Mouse (Mus musculus): ENCODE measurements around the gene Cdc6. TPM values are rescaled to one million over a fixed set of nuclear protein-coding genes. Genes with fewer than 3 reads are reported as not detected.
A peak's percentile ranks its signal among the peaks of the same experiment; 100 is the strongest.
"Not testable (repeated sequence)": the region's sequence is repeated elsewhere in the genome, so short reads cannot be mapped to it uniquely, and the experiment has no call there.

The Cdc6 gene
- polyA plus RNA-seq, 2 experiments: 15.6 to 25.8 TPM

DNA sequence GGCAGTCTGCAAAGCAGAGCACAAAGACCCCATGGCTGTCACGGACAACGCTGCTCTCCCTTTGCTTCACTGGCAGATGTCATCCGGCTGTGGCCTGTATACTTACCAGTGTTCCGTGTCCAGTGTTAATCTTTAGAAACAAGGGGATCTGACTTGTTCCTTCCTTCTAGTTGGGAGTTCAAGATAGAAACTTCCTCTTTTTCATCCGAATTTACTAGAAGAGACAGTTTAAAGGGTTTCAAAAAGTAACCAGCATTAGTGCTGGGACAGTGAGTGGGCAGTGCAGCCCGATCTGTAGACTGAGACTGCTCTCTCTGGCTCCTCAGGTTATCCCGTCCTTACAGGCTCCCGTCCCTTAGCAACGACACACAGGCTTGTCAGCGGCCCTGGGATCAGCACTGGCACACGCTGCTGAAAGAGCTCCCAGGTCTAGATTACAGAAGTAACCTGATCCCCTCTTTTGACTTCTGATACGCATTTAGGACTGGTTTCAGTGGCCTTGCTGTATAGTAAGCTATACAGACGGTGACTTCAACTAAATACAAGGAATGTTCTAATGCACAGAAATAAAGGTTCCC is 9.9 kb downstream of the Cdc6 start:
- Histone ChIP-seq H3K4me1 (ENCODE audit: control insufficient read depth, insufficient read depth, low read length) (peaks cover 13% of the 10 kb centered on the region), H3K9me3 (ENCODE audit: control insufficient read depth, low read length) (no peaks in the 10 kb centered on the region), H3K4me2 (replicated peaks; ENCODE audit: low read depth, low read length, severe bottlenecking) (no peak overlapping the region), H3K9ac (ENCODE audit: low read depth, low read length, severe bottlenecking) (no peak overlapping the region), H3K27me3 (ENCODE audit: control insufficient read depth, insufficient read depth, low read length) (no peaks in the 10 kb centered on the region), H3K36me3 (ENCODE audit: control insufficient read depth, insufficient read depth, low read length) (peaks cover 26% of the 10 kb centered on the region), H3K4me3 (replicated peaks; ENCODE audit: low read length) (no peak overlapping the region), H3K27ac (replicated peaks; ENCODE audit: low read depth, low read length) (peak overlapping the region; percentile 40)
- DNase-seq (ENCODE audit: low spot score) (no peak), ATAC-seq (ENCODE audit: low FRiP score, low read depth) (no peak)
- TF ChIP-seq POLR2A (IDR thresholded peaks at IDR 0.05; ENCODE audit: borderline replicate concordance, extremely low read depth, insufficient read depth, insufficient read length): no peak
- WGBS: 58% methylated on average over 13 of the region's 13 CpGs

GRCm38 (mm10) chr11:98918231-98918630 is 10.6 kb downstream of the Cdc6 start:
- Histone ChIP-seq H3K9me3 (ENCODE audit: control insufficient read depth, low read length) (no peaks in the 10 kb centered on the region), H3K27me3 (ENCODE audit: control insufficient read depth, insufficient read depth, low read length) (no peaks in the 10 kb centered on the region), H3K4me1 (ENCODE audit: control insufficient read depth, insufficient read depth, low read length) (peaks cover 17% of the 10 kb centered on the region), H3K36me3 (ENCODE audit: control insufficient read depth, insufficient read depth, low read length) (peaks cover 26% of the 10 kb centered on the region), H3K9ac (ENCODE audit: low read depth, low read length, severe bottlenecking) (no peak overlapping the region; the same call in 1 of the 2 replicates), H3K27ac (replicated peaks; ENCODE audit: low read depth, low read length) (peak overlapping the region; percentile 40), H3K4me2 (replicated peaks; ENCODE audit: low read depth, low read length, severe bottlenecking) (no peak overlapping the region), H3K4me3 (replicated peaks; ENCODE audit: low read length) (no peak overlapping the region)
- WGBS: 62% methylated on average over 9 of the region's 9 CpGs
- no peak for DNase-seq (ENCODE audit: low spot score)
- no peak for ATAC-seq (ENCODE audit: low FRiP score, low read depth)
- no peak for TF ChIP-seq POLR2A (IDR thresholded peaks at IDR 0.05; ENCODE audit: borderline replicate concordance, extremely low read depth, insufficient read depth, insufficient read length)

DNA sequence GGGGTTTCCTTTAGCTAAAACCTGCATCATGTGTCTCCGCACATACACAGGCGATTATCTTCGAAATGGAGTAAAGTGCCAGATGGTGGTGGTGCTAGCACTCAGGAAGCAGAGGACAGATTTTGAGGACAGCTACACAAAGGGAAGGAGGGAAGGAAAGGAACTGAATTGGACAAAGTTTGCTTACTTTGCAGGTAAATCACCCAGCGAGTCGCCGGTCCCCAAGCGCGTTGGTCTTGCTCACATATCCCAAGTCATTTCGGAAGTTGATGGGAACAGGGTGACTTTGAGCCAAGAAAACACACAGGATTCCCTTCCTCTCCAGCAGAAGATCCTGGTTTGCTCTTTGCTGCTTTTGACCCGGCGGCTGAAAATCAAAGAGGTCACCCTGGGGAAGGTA is 11.4 kb downstream of the Cdc6 start:
- no peak for TF ChIP-seq POLR2A (IDR thresholded peaks at IDR 0.05; ENCODE audit: borderline replicate concordance, extremely low read depth, insufficient read depth, insufficient read length)
- Histone ChIP-seq H3K4me3 (replicated peaks; ENCODE audit: low read length) (no peak overlapping the region), H3K27me3 (ENCODE audit: control insufficient read depth, insufficient read depth, low read length) (no peaks in the 10 kb centered on the region), H3K4me1 (ENCODE audit: control insufficient read depth, insufficient read depth, low read length) (peaks cover 24% of the 10 kb centered on the region), H3K9ac (ENCODE audit: low read depth, low read length, severe bottlenecking) (no peak overlapping the region), H3K36me3 (ENCODE audit: control insufficient read depth, insufficient read depth, low read length) (peaks cover 25% of the 10 kb centered on the region), H3K9me3 (ENCODE audit: control insufficient read depth, low read length) (no peaks in the 10 kb centered on the region), H3K4me2 (replicated peaks; ENCODE audit: low read depth, low read length, severe bottlenecking) (no peak overlapping the region), H3K27ac (replicated peaks; ENCODE audit: low read depth, low read length) (no peak overlapping the region)
- DNase-seq (ENCODE audit: low spot score): no peak
- 88% methylated on average over 11 of the region's 11 CpGs for WGBS
- no peak for ATAC-seq (ENCODE audit: low FRiP score, low read depth)

- not testable (repeated sequence) for H3K9ac ChIP-seq (ENCODE audit: low read depth, low read length, severe bottlenecking); H3K27me3 ChIP-seq (ENCODE audit: control insufficient read depth, insufficient read depth, low read length); H3K9me3 ChIP-seq (ENCODE audit: control insufficient read depth, low read length); H3K4me3 ChIP-seq (replicated peaks; ENCODE audit: low read length); ATAC-seq (ENCODE audit: low FRiP score, low read depth)
- WGBS: 25% methylated on average over 15 of the region's 15 CpGs
- Histone ChIP-seq H3K4me2 (replicated peaks; ENCODE audit: low read depth, low read length, severe bottlenecking) (peak overlapping the region; percentile 37), H3K27ac (replicated peaks; ENCODE audit: low read depth, low read length) (0 out of 2 replicates have a peak overlapping the region, but pooled peaks have one; percentile 67), H3K4me1 (ENCODE audit: control insufficient read depth, insufficient read depth, low read length) (peaks cover 50% of the 10 kb centered on the region), H3K36me3 (ENCODE audit: control insufficient read depth, insufficient read depth, low read length) (peaks cover 13% of the 10 kb centered on the region)
- DNase-seq (ENCODE audit: low spot score): peak; percentile 88
Observed at GRCm38 (mm10) chr11:98921813-98922212, 14.2 kb downstream of the Cdc6 start.

DNA sequence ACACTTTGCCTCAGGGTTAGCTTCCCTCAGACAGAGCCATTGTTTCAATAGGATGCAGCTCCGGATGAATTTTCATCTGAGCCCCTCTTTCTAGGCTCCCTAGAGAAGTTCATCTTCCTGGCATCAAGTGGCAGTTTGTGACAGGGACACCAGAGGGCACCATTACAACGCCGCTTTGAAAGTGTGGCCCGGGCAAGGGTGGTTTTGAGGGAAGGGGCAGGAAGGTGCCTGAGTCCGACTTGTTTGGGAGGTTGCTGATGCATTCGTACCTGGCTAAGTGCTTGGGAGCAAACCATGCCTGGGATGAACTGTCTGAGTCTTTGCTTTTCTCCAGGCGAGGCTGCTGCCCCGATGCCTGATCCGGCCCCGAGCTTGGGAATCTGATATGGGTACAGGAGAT is 14.7 kb downstream of the Cdc6 start:
- H3K9ac ChIP-seq (ENCODE audit: low read depth, low read length, severe bottlenecking); H3K9me3 ChIP-seq (ENCODE audit: control insufficient read depth, low read length); H3K27me3 ChIP-seq (ENCODE audit: control insufficient read depth, insufficient read depth, low read length); ATAC-seq (ENCODE audit: low FRiP score, low read depth): not testable (repeated sequence)
- Histone ChIP-seq H3K4me2 (replicated peaks; ENCODE audit: low read depth, low read length, severe bottlenecking) (peak overlapping the region; percentile 37), H3K27ac (replicated peaks; ENCODE audit: low read depth, low read length) (peak overlapping the region; percentile 67; the same call in 1 of the 2 replicates), H3K36me3 (ENCODE audit: control insufficient read depth, insufficient read depth, low read length) (peaks cover 13% of the 10 kb centered on the region), H3K4me3 (replicated peaks; ENCODE audit: low read length) (0 out of 2 replicates have a peak overlapping the region, but pooled peaks have one; percentile 5), H3K4me1 (ENCODE audit: control insufficient read depth, insufficient read depth, low read length) (peaks cover 54% of the 10 kb centered on the region)
- DNase-seq (ENCODE audit: low spot score): peak; percentile 65
- 15% methylated on average over 10 of the region's 10 CpGs for WGBS

DNA sequence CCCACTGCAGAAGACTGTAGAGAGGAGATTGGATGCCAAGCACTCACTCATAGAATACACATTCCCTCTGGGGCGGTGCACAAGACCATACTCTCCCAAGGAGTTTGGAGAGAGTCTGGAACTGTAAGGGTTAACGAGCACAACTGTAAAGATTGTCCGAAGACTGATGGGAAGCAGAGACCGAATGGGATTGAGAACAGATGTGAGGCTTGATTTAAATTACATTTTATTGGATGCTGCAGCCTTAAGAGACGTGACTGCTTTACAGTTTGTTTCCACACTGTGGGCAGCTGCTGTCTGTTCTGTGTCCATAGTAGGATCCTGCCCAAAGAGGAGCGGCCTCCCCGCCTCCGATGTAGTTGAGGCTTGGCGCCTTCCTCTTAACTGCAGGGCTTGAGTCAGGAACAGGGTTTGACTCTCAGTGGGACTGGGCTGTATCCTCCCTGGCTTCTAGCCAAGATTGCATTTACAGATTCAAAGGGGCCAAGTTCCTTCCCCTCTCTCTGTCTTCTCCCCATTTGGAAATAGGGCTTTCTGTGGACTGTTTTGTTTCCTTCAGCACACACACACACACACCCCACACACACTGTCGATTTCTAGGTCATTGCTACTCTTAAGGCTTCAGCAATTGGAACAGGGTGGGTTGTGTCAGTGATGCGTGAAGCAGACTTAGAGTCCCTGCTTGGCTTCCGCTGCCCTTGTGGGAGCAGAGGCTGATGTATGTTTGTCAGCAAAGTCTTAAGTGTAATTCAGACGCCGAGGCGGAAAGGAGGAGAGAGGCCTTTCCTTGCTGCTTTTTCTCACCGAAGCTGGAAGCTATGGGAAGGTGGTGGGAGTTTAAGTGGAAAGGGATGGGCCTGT is 15.5 kb downstream of the Cdc6 start:
- DNase-seq (ENCODE audit: low spot score) (peak; percentile 87), ATAC-seq (ENCODE audit: low FRiP score, low read depth) (peak; percentile 78)
- WGBS: 11% methylated on average over 16 of the region's 16 CpGs
- H3K9me3 ChIP-seq (ENCODE audit: control insufficient read depth, low read length); H3K9ac ChIP-seq (ENCODE audit: low read depth, low read length, severe bottlenecking); H3K27me3 ChIP-seq (ENCODE audit: control insufficient read depth, insufficient read depth, low read length): not testable (repeated sequence)
- Histone ChIP-seq H3K4me1 (ENCODE audit: control insufficient read depth, insufficient read depth, low read length) (peaks cover 55% of the 10 kb centered on the region), H3K4me2 (replicated peaks; ENCODE audit: low read depth, low read length, severe bottlenecking) (peak overlapping the region; percentile 37), H3K36me3 (ENCODE audit: control insufficient read depth, insufficient read depth, low read length) (peaks cover 13% of the 10 kb centered on the region), H3K27ac (replicated peaks; ENCODE audit: low read depth, low read length) (peak overlapping the region; percentile 67), H3K4me3 (replicated peaks; ENCODE audit: low read length) (0 out of 2 replicates have a peak overlapping the region, but pooled peaks have one; percentile 5)
